Mouse (Mus musculus): ENCODE results near the gene Plxnb3. TPM values are rescaled to one million over a fixed set of nuclear protein-coding genes. Genes with fewer than 3 reads are reported as not detected.

Gene Plxnb3
- polyA plus RNA-seq (2015; fragmentation: Nextera tagmentation; extraction: Ambion mirVana) = 0.70 and 0.92 TPM in 2 replicates

GRCm38 (mm10) chrX:73756334-73757140 lies at the start of gene Plxnb3:
Plxnb3 (plus strand) TSS chrX:73757090.
- no peak within 1 kb of the TSS for H3K9ac ChIP-seq (replicated peaks)
- 66% methylated on average over 5 of the region's 5 CpGs for WGBS
- H3K4me2 ChIP-seq = no peak within 1 kb of the TSS
- no peak within 1 kb of the TSS for H3K4me3 ChIP-seq (replicated peaks)
- no peaks in the 10 kb centered on the region for H3K9me3 ChIP-seq (replicated peaks)
- no peak within 1 kb of the TSS for H3K27ac ChIP-seq (replicated peaks)
- H3K4me1 ChIP-seq = no peaks in the 10 kb centered on the region
- H3K36me3 ChIP-seq = no peaks in the 10 kb centered on the region
- H3K27me3 ChIP-seq (replicated peaks) = no peaks in the 10 kb centered on the region
- no peak for ATAC-seq (ENCODE audit: low FRiP score)

GRCm38 (mm10) chrX:73715476-73716108 lies 41.3 kb upstream of the Plxnb3 start:
- H3K27ac ChIP-seq (replicated peaks) = peak overlapping the region; percentile 82
- WGBS = 32% methylated on average over 21 of the region's 21 CpGs
- peak overlapping the region; percentile 68 for H3K4me2 ChIP-seq
- no peaks in the 10 kb centered on the region for H3K27me3 ChIP-seq (replicated peaks)
- H3K4me3 ChIP-seq (replicated peaks) = peak overlapping the region; percentile 50
- peak overlapping the region; percentile 55 for H3K9ac ChIP-seq (replicated peaks)
- H3K9me3 ChIP-seq (replicated peaks) = no peaks in the 10 kb centered on the region
- peak; percentile 6; the same call in 1 of the 2 replicates for ATAC-seq (ENCODE audit: low FRiP score)
- no peaks in the 10 kb centered on the region for H3K36me3 ChIP-seq
- peaks cover 36% of the 10 kb centered on the region for H3K4me1 ChIP-seq

- 31% methylated on average over 41 of the region's 45 CpGs for WGBS
- Histone ChIP-seq H3K36me3 (0 out of 2 replicates have a peak, but pooled peaks cover 3% of the 10 kb centered on the region), H3K27ac (replicated peaks) (peak within 1 kb of the TSS; percentile 82), H3K4me3 (replicated peaks) (peak within 1 kb of the TSS; percentile 50), H3K9me3 (replicated peaks) (no peaks in the 10 kb centered on the region), H3K4me2 (peak within 1 kb of the TSS; percentile 68), H3K9ac (replicated peaks) (peak within 1 kb of the TSS; percentile 55), H3K27me3 (replicated peaks) (no peaks in the 10 kb centered on the region), H3K4me1 (peaks cover 36% of the 10 kb centered on the region)
- peak; percentile 91 for ATAC-seq (ENCODE audit: low FRiP score)
Observed at GRCm38 (mm10) chrX:73716109-73716661, 40.7 kb upstream of the Plxnb3 start, which contains the start of the genes Bcap31 and Abcd1. Bcap31 (minus strand) TSS chrX:73716175. Abcd1 (plus strand) TSS chrX:73716597.

- Histone ChIP-seq H3K27me3 (replicated peaks) (no peaks in the 10 kb centered on the region), H3K4me2 (peak overlapping the region; percentile 68), H3K4me1 (peaks cover 36% of the 10 kb centered on the region), H3K27ac (replicated peaks) (peak overlapping the region; percentile 82), H3K9ac (replicated peaks) (peak overlapping the region; percentile 55), H3K36me3 (0 out of 2 replicates have a peak, but pooled peaks cover 3% of the 10 kb centered on the region), H3K4me3 (replicated peaks) (peak overlapping the region; percentile 50), H3K9me3 (replicated peaks) (no peaks in the 10 kb centered on the region)
- 32% methylated on average over 30 of the region's 30 CpGs for WGBS
- ATAC-seq (ENCODE audit: low FRiP score) = peak; percentile 71
Observed at GRCm38 (mm10) chrX:73716709-73717545, 40.0 kb upstream of the Plxnb3 start.

GRCm38 (mm10) chrX:73717667-73718066 lies 39.2 kb upstream of the Plxnb3 start:
- Histone ChIP-seq H3K27me3 (replicated peaks) (no peaks in the 10 kb centered on the region), H3K36me3 (0 out of 2 replicates have a peak, but pooled peaks cover 3% of the 10 kb centered on the region), H3K9me3 (replicated peaks) (no peaks in the 10 kb centered on the region), H3K27ac (replicated peaks) (no peak overlapping the region), H3K4me3 (replicated peaks) (peak overlapping the region; percentile 50), H3K4me2 (peak overlapping the region; percentile 68), H3K9ac (replicated peaks) (no peak overlapping the region), H3K4me1 (peaks cover 36% of the 10 kb centered on the region)
- 68% methylated on average over 11 of the region's 11 CpGs for WGBS
- no peak for ATAC-seq (ENCODE audit: low FRiP score)

- H3K9ac ChIP-seq (replicated peaks) = no peak overlapping the region
- no peak overlapping the region for H3K27ac ChIP-seq (replicated peaks)
- H3K4me1 ChIP-seq = peaks cover 36% of the 10 kb centered on the region
- 0 out of 2 replicates have a peak, but pooled peaks cover 3% of the 10 kb centered on the region for H3K36me3 ChIP-seq
- H3K4me3 ChIP-seq (replicated peaks) = no peak overlapping the region
- H3K4me2 ChIP-seq = peak overlapping the region; percentile 68
- H3K27me3 ChIP-seq (replicated peaks) = no peaks in the 10 kb centered on the region
- WGBS = 51% methylated on average over 3 of the region's 3 CpGs
- no peaks in the 10 kb centered on the region for H3K9me3 ChIP-seq (replicated peaks)
- ATAC-seq (ENCODE audit: low FRiP score) = no peak
Observed at GRCm38 (mm10) chrX:73718271-73718670, 38.6 kb upstream of the Plxnb3 start.

- no peak for ATAC-seq (ENCODE audit: low FRiP score)
- peak overlapping the region; percentile 68 for H3K4me2 ChIP-seq
- H3K9me3 ChIP-seq (replicated peaks) = no peaks in the 10 kb centered on the region
- 37% methylated on average over 5 of the region's 5 CpGs for WGBS
- no peak overlapping the region for H3K27ac ChIP-seq (replicated peaks)
- peaks cover 36% of the 10 kb centered on the region for H3K4me1 ChIP-seq
- no peaks in the 10 kb centered on the region for H3K27me3 ChIP-seq (replicated peaks)
- no peak overlapping the region for H3K4me3 ChIP-seq (replicated peaks)
- H3K9ac ChIP-seq (replicated peaks) = no peak overlapping the region
- H3K36me3 ChIP-seq = 0 out of 2 replicates have a peak, but pooled peaks cover 3% of the 10 kb centered on the region
Observed at GRCm38 (mm10) chrX:73718686-73719362, 38.1 kb upstream of the Plxnb3 start.

- Histone ChIP-seq H3K36me3 (peaks cover 7% of the 10 kb centered on the region; the same call in 1 of the 2 replicates), H3K9me3 (replicated peaks) (no peaks in the 10 kb centered on the region), H3K9ac (replicated peaks) (no peak overlapping the region), H3K4me1 (no peaks in the 10 kb centered on the region), H3K4me3 (replicated peaks) (no peak overlapping the region), H3K27me3 (replicated peaks) (no peaks in the 10 kb centered on the region), H3K4me2 (no peak overlapping the region), H3K27ac (replicated peaks) (no peak overlapping the region)
- no peak for ATAC-seq (ENCODE audit: low FRiP score)
- 46% methylated on average over 1 of the region's 1 CpGs for WGBS
Observed at GRCm38 (mm10) chrX:73730908-73731307, 26.0 kb upstream of the Plxnb3 start.

GRCm38 (mm10) chrX:73738155-73738554 lies 18.7 kb upstream of the Plxnb3 start:
- Histone ChIP-seq H3K4me1 (no peaks in the 10 kb centered on the region), H3K36me3 (no peaks in the 10 kb centered on the region), H3K9me3 (replicated peaks) (no peaks in the 10 kb centered on the region), H3K27me3 (replicated peaks) (no peaks in the 10 kb centered on the region), H3K4me2 (no peak overlapping the region), H3K27ac (replicated peaks) (no peak overlapping the region), H3K4me3 (replicated peaks) (no peak overlapping the region), H3K9ac (replicated peaks) (no peak overlapping the region)
- no peak for ATAC-seq (ENCODE audit: low FRiP score)
- 47% methylated on average over 1 of the region's 1 CpGs for WGBS

GRCm38 (mm10) chrX:73739151-73739550 lies 17.7 kb upstream of the Plxnb3 start:
- H3K27ac ChIP-seq (replicated peaks) = no peak overlapping the region
- H3K9ac ChIP-seq (replicated peaks) = no peak overlapping the region
- H3K4me1 ChIP-seq = no peaks in the 10 kb centered on the region
- WGBS = 74% methylated on average over 5 of the region's 5 CpGs
- no peaks in the 10 kb centered on the region for H3K9me3 ChIP-seq (replicated peaks)
- ATAC-seq (ENCODE audit: low FRiP score) = no peak
- no peaks in the 10 kb centered on the region for H3K36me3 ChIP-seq
- no peak overlapping the region for H3K4me2 ChIP-seq
- no peak overlapping the region for H3K4me3 ChIP-seq (replicated peaks)
- no peaks in the 10 kb centered on the region for H3K27me3 ChIP-seq (replicated peaks)

Measured in neural tube, embryonic 15.5 days (tissue).